Mouse (Mus musculus) lung, adult 2 months (tissue): ENCODE data around the gene Med27.

Source experiments
- CTCF ChIP-seq: fragments of 200-500 bp; IDR thresholded peaks from 2 replicates; pipeline ENCODE4 v1.5.1; 2011; ENCODE audit warnings: mild to moderate bottlenecking, low read length, control low read depth; ENCODE audit not compliant: insufficient read depth
- POLR2A ChIP-seq: fragments of 200-500 bp; IDR thresholded peaks from 2 replicates; pipeline ENCODE4 v1.6.1; 2011; ENCODE audit warnings: low read depth, mild to moderate bottlenecking, control low read depth, low read length, borderline replicate concordance; ENCODE audit errors: extremely low read depth

- TF ChIP-seq POLR2A (no peak), CTCF (no peak)
These were observed 36.7 kb upstream of the Med27 start for GRCm38 (mm10) chr2:29309966-29310365.
